Mouse (Mus musculus): ENCODE data around the gene Mier3. TPM values are rescaled to one million over a fixed set of nuclear protein-coding genes. Genes with fewer than 3 reads are reported as not detected.

Gene Mier3
- polyA plus RNA-seq, 1 experiment from 2014 or later: 10.6 TPM

- Histone ChIP-seq H3K4me2 (replicated peaks; ENCODE audit: low read depth) (no peak overlapping the region), H3K9ac (ENCODE audit: low read length) (no peak overlapping the region), H3K4me1 (replicated peaks; ENCODE audit: control insufficient read depth, insufficient read depth) (no peaks in the 10 kb centered on the region), H3K27me3 (ENCODE audit: control insufficient read depth, insufficient read depth, low read length) (no peaks in the 10 kb centered on the region), H3K4me3 (ENCODE audit: low read depth, low read length) (no peak overlapping the region), H3K9me3 (ENCODE audit: control insufficient read depth, low read length) (no peaks in the 10 kb centered on the region), H3K36me3 (ENCODE audit: control insufficient read depth, insufficient read depth, low read length) (no peaks in the 10 kb centered on the region), H3K27ac (replicated peaks) (no peak overlapping the region)
- WGBS: 54% methylated on average over 8 of the region's 8 CpGs
- DNase-seq (ENCODE audit: low spot score) (no peak), ATAC-seq (ENCODE audit: low FRiP score, low TSS enrichment) (no peak)
- TF ChIP-seq EP300 (optimal IDR thresholded peaks at IDR 0.05) (no peak), CTCF (IDR thresholded peaks at IDR 0.05; ENCODE audit: low read depth) (no peak)
Observed at GRCm38 (mm10) chr13:111659430-111659829, 21.3 kb upstream of the Mier3 start.

- no peak overlapping the region for H3K9ac ChIP-seq (ENCODE audit: low read length)
- DNase-seq (ENCODE audit: low spot score): no peak
- 45% methylated on average over 13 of the region's 13 CpGs for WGBS
- ATAC-seq (ENCODE audit: low FRiP score, low TSS enrichment): no peak
- no peaks in the 10 kb centered on the region for H3K9me3 ChIP-seq (ENCODE audit: control insufficient read depth, low read length)
- H3K27ac ChIP-seq (replicated peaks): no peak overlapping the region
- H3K4me1 ChIP-seq (replicated peaks; ENCODE audit: control insufficient read depth, insufficient read depth): no peaks in the 10 kb centered on the region
- H3K4me3 ChIP-seq (ENCODE audit: low read depth, low read length): no peak overlapping the region
- no peak overlapping the region for H3K4me2 ChIP-seq (replicated peaks; ENCODE audit: low read depth)
- no peaks in the 10 kb centered on the region for H3K36me3 ChIP-seq (ENCODE audit: control insufficient read depth, insufficient read depth, low read length)
- no peaks in the 10 kb centered on the region for H3K27me3 ChIP-seq (ENCODE audit: control insufficient read depth, insufficient read depth, low read length)
- TF ChIP-seq EP300 (optimal IDR thresholded peaks at IDR 0.05): no peak
- TF ChIP-seq CTCF (IDR thresholded peaks at IDR 0.05; ENCODE audit: low read depth): no peak
Observed at GRCm38 (mm10) chr13:111660072-111660471, 20.7 kb upstream of the Mier3 start.

- no peak for TF ChIP-seq CTCF (IDR thresholded peaks at IDR 0.05; ENCODE audit: low read depth)
- no peak for TF ChIP-seq EP300 (optimal IDR thresholded peaks at IDR 0.05)
- Histone ChIP-seq H3K4me1 (replicated peaks; ENCODE audit: control insufficient read depth, insufficient read depth) (no peaks in the 10 kb centered on the region), H3K9me3 (ENCODE audit: control insufficient read depth, low read length) (no peaks in the 10 kb centered on the region), H3K4me2 (replicated peaks; ENCODE audit: low read depth) (no peak overlapping the region), H3K27me3 (ENCODE audit: control insufficient read depth, insufficient read depth, low read length) (no peaks in the 10 kb centered on the region), H3K4me3 (ENCODE audit: low read depth, low read length) (no peak overlapping the region), H3K27ac (replicated peaks) (no peak overlapping the region), H3K36me3 (ENCODE audit: control insufficient read depth, insufficient read depth, low read length) (no peaks in the 10 kb centered on the region), H3K9ac (ENCODE audit: low read length) (no peak overlapping the region)
- DNase-seq (ENCODE audit: low spot score) (no peak), ATAC-seq (ENCODE audit: low FRiP score, low TSS enrichment) (no peak)
- 46% methylated on average over 3 of the region's 3 CpGs for WGBS
Observed at GRCm38 (mm10) chr13:111660556-111660955, 20.2 kb upstream of the Mier3 start.

- ATAC-seq (ENCODE audit: low FRiP score, low TSS enrichment) (no peak), DNase-seq (ENCODE audit: low spot score) (no peak)
- H3K4me2 ChIP-seq (replicated peaks; ENCODE audit: low read depth): no peak overlapping the region
- no peaks in the 10 kb centered on the region for H3K27me3 ChIP-seq (ENCODE audit: control insufficient read depth, insufficient read depth, low read length)
- H3K9ac ChIP-seq (ENCODE audit: low read length): no peak overlapping the region
- H3K4me3 ChIP-seq (ENCODE audit: low read depth, low read length): no peak overlapping the region
- H3K4me1 ChIP-seq (replicated peaks; ENCODE audit: control insufficient read depth, insufficient read depth): no peaks in the 10 kb centered on the region
- no peak overlapping the region for H3K27ac ChIP-seq (replicated peaks)
- no peaks in the 10 kb centered on the region for H3K36me3 ChIP-seq (ENCODE audit: control insufficient read depth, insufficient read depth, low read length)
- H3K9me3 ChIP-seq (ENCODE audit: control insufficient read depth, low read length): no peaks in the 10 kb centered on the region
- TF ChIP-seq CTCF (IDR thresholded peaks at IDR 0.05; ENCODE audit: low read depth): no peak
- TF ChIP-seq EP300 (optimal IDR thresholded peaks at IDR 0.05): no peak
- WGBS: 91% methylated on average over 7 of the region's 7 CpGs
Observed at GRCm38 (mm10) chr13:111668016-111668415, 12.8 kb upstream of the Mier3 start.

- Histone ChIP-seq H3K36me3 (ENCODE audit: control insufficient read depth, insufficient read depth, low read length) (no peaks in the 10 kb centered on the region), H3K9me3 (ENCODE audit: control insufficient read depth, low read length) (no peaks in the 10 kb centered on the region), H3K4me3 (ENCODE audit: low read depth, low read length) (no peak overlapping the region), H3K4me2 (replicated peaks; ENCODE audit: low read depth) (no peak overlapping the region), H3K27me3 (ENCODE audit: control insufficient read depth, insufficient read depth, low read length) (no peaks in the 10 kb centered on the region), H3K27ac (replicated peaks) (no peak overlapping the region), H3K9ac (ENCODE audit: low read length) (no peak overlapping the region), H3K4me1 (replicated peaks; ENCODE audit: control insufficient read depth, insufficient read depth) (no peaks in the 10 kb centered on the region)
- no peak for TF ChIP-seq CTCF (IDR thresholded peaks at IDR 0.05; ENCODE audit: low read depth)
- TF ChIP-seq EP300 (optimal IDR thresholded peaks at IDR 0.05): no peak
- no peak for DNase-seq (ENCODE audit: low spot score)
- WGBS: 93% methylated on average over 3 of the region's 3 CpGs
- no peak for ATAC-seq (ENCODE audit: low FRiP score, low TSS enrichment)
Observed at GRCm38 (mm10) chr13:111676841-111677240, 3.9 kb upstream of the Mier3 start.

- Histone ChIP-seq H3K4me3 (ENCODE audit: low read depth, low read length) (no peak overlapping the region), H3K9me3 (ENCODE audit: control insufficient read depth, low read length) (no peaks in the 10 kb centered on the region), H3K4me2 (replicated peaks; ENCODE audit: low read depth) (no peak overlapping the region), H3K9ac (ENCODE audit: low read length) (no peak overlapping the region), H3K27ac (replicated peaks) (no peak overlapping the region), H3K27me3 (ENCODE audit: control insufficient read depth, insufficient read depth, low read length) (no peaks in the 10 kb centered on the region), H3K36me3 (ENCODE audit: control insufficient read depth, insufficient read depth, low read length) (no peaks in the 10 kb centered on the region), H3K4me1 (replicated peaks; ENCODE audit: control insufficient read depth, insufficient read depth) (no peaks in the 10 kb centered on the region)
- 32% methylated on average over 5 of the region's 5 CpGs for WGBS
- TF ChIP-seq EP300 (optimal IDR thresholded peaks at IDR 0.05) (no peak), CTCF (IDR thresholded peaks at IDR 0.05; ENCODE audit: low read depth) (no peak)
- DNase-seq (ENCODE audit: low spot score) (no peak), ATAC-seq (ENCODE audit: low FRiP score, low TSS enrichment) (no peak)
Observed at GRCm38 (mm10) chr13:111684056-111684625, 3.4 kb downstream of the Mier3 start.

All from stomach, postnatal 0 days (tissue).